Mouse (Mus musculus): ENCODE data around the gene Mcam.

- no peak for TF ChIP-seq CTCF (IDR thresholded peaks at IDR 0.05; ENCODE audit: borderline replicate concordance, insufficient read depth, low read length)
- no peak for TF ChIP-seq POLR2A (IDR thresholded peaks at IDR 0.05; ENCODE audit: low read depth, low read length)
Measured at GRCm38 (mm10) chr9:44178811-44179210, 44.5 kb downstream of the Mcam start.

Data from embryonic fibroblast, embryonic 13.5 days (primary cell).